Mouse (Mus musculus) liver, adult 2 months (tissue): ENCODE results near the gene Fam43a. TPM values are rescaled to one million over a fixed set of nuclear protein-coding genes. Genes with fewer than 3 reads are reported as not detected.
A peak's percentile ranks its signal among the peaks of the same experiment; 100 is the strongest.

ENCODE experiments used
- DNase-seq: peaks from one replicate; pipeline ENCODE4 v3.0.0-alpha.2; 2011; ENCODE audit warnings: low read depth, low spot score; ENCODE audit errors: extremely low read depth
- H3K27ac ChIP-seq: fragments of 200-500 bp; replicated peaks from 2 replicates; pipeline ENCODE4 v1.5.1; 2012; ENCODE audit warnings: low read depth, mild to moderate bottlenecking, control low read depth, inconsistent platforms, low read length; ENCODE audit not compliant: insufficient read depth
- H3K27me3 ChIP-seq: fragments of 200-500 bp; 2 replicates; pipeline ENCODE4 v1.6.1; 2012; ENCODE audit warnings: mild to moderate bottlenecking, moderate library complexity, low read length, inconsistent platforms; ENCODE audit not compliant: control insufficient read depth, insufficient read depth
- H3K36me3 ChIP-seq: fragments of 200-500 bp; 2 replicates; pipeline ENCODE4 v1.6.1; 2012; ENCODE audit warnings: low read length, inconsistent platforms; ENCODE audit not compliant: control insufficient read depth, insufficient read depth
- H3K4me1 ChIP-seq: fragments of 200-500 bp; 2 replicates; pipeline ENCODE4 v1.6.1; 2011; ENCODE audit warnings: low read length; ENCODE audit not compliant: control insufficient read depth, insufficient read depth
- H3K4me3 ChIP-seq: fragments of 200-500 bp; 2 replicates; pipeline ENCODE4 v1.5.1; 2011; ENCODE audit warnings: low read depth, mild to moderate bottlenecking, control low read depth, low read length, moderate library complexity; ENCODE audit not compliant: insufficient read depth
- H3K79me2 ChIP-seq: fragments of 200-500 bp; 2 replicates; pipeline ENCODE4 v1.6.1; 2012; ENCODE audit warnings: inconsistent platforms, mild to moderate bottlenecking, low read length, moderate library complexity; ENCODE audit not compliant: control insufficient read depth, insufficient read depth
- H3K9ac ChIP-seq: fragments of 200-500 bp; 2 replicates; pipeline ENCODE4 v1.6.1; 2012; ENCODE audit warnings: low read depth, mild to moderate bottlenecking, control low read depth, inconsistent platforms, low read length
- CTCF ChIP-seq: fragments of 200-500 bp; IDR thresholded peaks from 2 replicates; pipeline ENCODE4 v1.5.1; 2011; ENCODE audit warnings: low read depth, low read length, control low read depth
- POLR2A ChIP-seq: fragments of 200-500 bp; IDR thresholded peaks from 2 replicates; pipeline ENCODE4 v1.6.1; 2011; ENCODE audit warnings: low read length, control low read depth; ENCODE audit not compliant: insufficient read depth; ENCODE audit errors: extremely low read depth
- WGBS: fragments of 180-500 bp; shearing (Covaris S2); methylation state at CpG from one replicate; pipeline ENCODE4 v1.1.7; 2018; 5-methylcytosine and 5-hydroxymethylcytosine counted together
- polyA plus RNA-seq: library from polyadenylated mRNA; depleted of rRNA; stranded (reverse); fragments of >200 nt; gene quantifications from 2 replicates; pipeline ENCODE4 v1.2.3, GENCODE M21; 2012
- total RNA-seq: library from RNA; depleted of rRNA; stranded (reverse); fragments of >200 nt; gene quantifications from 2 replicates; pipeline ENCODE4 v1.2.3, GENCODE M21; 2014

Fam43a gene
- total and polyA plus RNA-seq, 2 experiments: 4.2 to 4.7 TPM

GRCm38 (mm10) chr16:30628401-30628800 is 28.9 kb downstream of the Fam43a start:
- TF ChIP-seq CTCF: no peak
- no peak for TF ChIP-seq POLR2A
- Histone ChIP-seq H3K9ac (no peak overlapping the region), H3K27me3 (no peaks in the 10 kb centered on the region), H3K27ac (no peak overlapping the region), H3K79me2 (no peaks in the 10 kb centered on the region), H3K4me1 (peaks cover 7% of the 10 kb centered on the region), H3K4me3 (no peak overlapping the region), H3K36me3 (no peaks in the 10 kb centered on the region)
- 45% methylated on average over 6 of the region's 6 CpGs for WGBS
- DNase-seq: peak; percentile 7

- WGBS: 95% methylated on average over 5 of the region's 5 CpGs
- Histone ChIP-seq H3K27me3 (no peaks in the 10 kb centered on the region), H3K9ac (no peak overlapping the region), H3K4me1 (peaks cover 7% of the 10 kb centered on the region), H3K4me3 (no peak overlapping the region), H3K79me2 (no peaks in the 10 kb centered on the region), H3K27ac (no peak overlapping the region), H3K36me3 (no peaks in the 10 kb centered on the region)
- TF ChIP-seq CTCF: no peak
- TF ChIP-seq POLR2A: no peak
- DNase-seq: no peak
Observed at GRCm38 (mm10) chr16:30629509-30629908, 30.0 kb downstream of the Fam43a start.

- no peak for TF ChIP-seq CTCF
- no peak for DNase-seq
- Histone ChIP-seq H3K4me1 (no peaks in the 10 kb centered on the region), H3K36me3 (no peaks in the 10 kb centered on the region), H3K79me2 (no peaks in the 10 kb centered on the region), H3K27ac (no peak overlapping the region), H3K9ac (no peak overlapping the region), H3K4me3 (no peak overlapping the region), H3K27me3 (no peaks in the 10 kb centered on the region)
- 51% methylated on average over 8 of the region's 8 CpGs for WGBS
Observed at GRCm38 (mm10) chr16:30633906-30634746, 34.6 kb downstream of the Fam43a start.

- H3K36me3 ChIP-seq: no peaks in the 10 kb centered on the region
- H3K27ac ChIP-seq: no peak overlapping the region
- H3K4me1 ChIP-seq: no peaks in the 10 kb centered on the region
- 93% methylated on average over 14 of the region's 14 CpGs for WGBS
- no peaks in the 10 kb centered on the region for H3K79me2 ChIP-seq
- no peaks in the 10 kb centered on the region for H3K27me3 ChIP-seq
- no peak overlapping the region for H3K4me3 ChIP-seq
- no peak for TF ChIP-seq CTCF
- no peak for TF ChIP-seq POLR2A
- DNase-seq: no peak
- no peak overlapping the region for H3K9ac ChIP-seq
Observed at GRCm38 (mm10) chr16:30638586-30638985, 39.1 kb downstream of the Fam43a start.

GRCm38 (mm10) chr16:30640591-30640990 is 41.1 kb downstream of the Fam43a start:
- DNase-seq: no peak
- no peaks in the 10 kb centered on the region for H3K36me3 ChIP-seq
- no peak overlapping the region for H3K9ac ChIP-seq
- no peak overlapping the region for H3K4me3 ChIP-seq
- no peaks in the 10 kb centered on the region for H3K27me3 ChIP-seq
- H3K4me1 ChIP-seq: peaks cover 2% of the 10 kb centered on the region; the same call in 1 of the 2 replicates
- H3K27ac ChIP-seq: no peak overlapping the region
- TF ChIP-seq CTCF (no peak), POLR2A (no peak)
- WGBS: 88% methylated on average over 2 of the region's 2 CpGs
- no peaks in the 10 kb centered on the region for H3K79me2 ChIP-seq

- no peak for DNase-seq
- no peak for TF ChIP-seq POLR2A
- no peak for TF ChIP-seq CTCF
- no peak overlapping the region for H3K27ac ChIP-seq
Observed at GRCm38 (mm10) chr16:30641408-30641807, 41.9 kb downstream of the Fam43a start.

More at GRCm38 (mm10) chr16:30641408-30641807, 41.9 kb downstream of the Fam43a start:
- no peak overlapping the region for H3K4me3 ChIP-seq
- H3K9ac ChIP-seq: no peak overlapping the region
- no peaks in the 10 kb centered on the region for H3K27me3 ChIP-seq
- 83% methylated on average over 4 of the region's 4 CpGs for WGBS
- H3K4me1 ChIP-seq: peaks cover 6% of the 10 kb centered on the region
- no peaks in the 10 kb centered on the region for H3K79me2 ChIP-seq
- H3K36me3 ChIP-seq: no peaks in the 10 kb centered on the region
